Mouse (Mus musculus): ENCODE data around the gene Syne3.

Syne3 gene

DNA sequence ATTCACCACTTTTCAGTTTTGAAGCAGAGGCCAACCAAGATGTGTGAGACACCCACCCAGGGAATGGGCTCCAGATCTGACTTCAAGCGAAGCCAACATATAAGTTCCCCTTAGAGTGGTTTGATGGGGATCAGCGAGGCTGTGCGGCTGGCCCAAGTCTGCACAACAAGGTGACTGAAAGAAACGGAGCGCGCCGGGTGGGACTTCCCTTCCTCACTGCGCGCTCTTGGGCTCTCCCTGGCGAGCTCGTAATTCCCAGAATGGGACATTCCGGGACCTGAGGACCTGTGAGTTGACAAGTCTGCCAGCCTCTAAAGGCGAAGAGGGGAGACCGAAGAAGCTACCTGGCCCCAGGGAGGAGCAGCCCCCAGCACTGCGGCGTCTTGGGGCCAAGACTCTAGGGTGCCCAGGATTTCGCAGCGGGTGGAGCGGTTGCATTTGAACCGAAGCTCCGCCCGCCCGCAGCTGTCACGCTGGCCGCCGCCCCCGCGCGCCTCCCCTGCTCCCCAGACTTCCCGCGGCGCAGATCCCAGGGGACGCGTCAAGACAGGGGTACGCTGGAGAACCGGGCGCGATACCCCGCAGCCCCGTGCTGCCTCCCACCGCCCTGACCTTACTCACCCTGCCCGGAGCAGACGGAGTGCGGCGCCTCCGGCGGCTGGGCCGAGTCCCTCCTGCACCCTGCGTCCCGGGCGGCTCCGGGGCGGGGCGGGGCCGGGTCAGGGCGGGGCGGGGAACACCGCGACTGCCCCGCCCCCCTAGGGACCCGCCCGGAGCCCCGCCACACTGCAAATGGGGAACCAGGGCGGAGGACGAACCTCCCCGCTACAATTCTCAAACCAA is at the start of gene Syne3:
TSS of gene Syne3 (minus strand) at position 440 of the 843 bp plus-strand sequence.
- DNase-seq, result no peak

DNA sequence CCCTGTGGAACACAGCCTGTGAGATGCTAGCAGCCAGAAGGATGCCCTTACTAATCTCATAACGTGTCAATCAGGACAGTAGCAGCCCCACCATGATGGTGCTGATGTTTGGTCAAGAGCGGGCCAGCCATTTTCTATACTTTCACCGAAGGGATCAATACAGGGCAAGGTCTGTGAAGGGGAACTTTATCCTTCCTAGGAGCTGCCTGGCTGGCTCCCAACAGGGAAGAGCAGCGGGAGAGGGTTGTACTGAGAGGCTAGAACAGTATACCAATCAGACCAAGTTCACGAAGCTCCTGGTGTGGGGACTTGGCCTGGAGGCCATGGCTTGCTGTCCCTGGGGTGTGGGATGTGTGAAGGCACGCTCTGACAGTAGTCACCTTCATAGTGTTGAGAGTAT is 45.7 kb upstream of the Syne3 start:
- DNase-seq, result no peak

DNA sequence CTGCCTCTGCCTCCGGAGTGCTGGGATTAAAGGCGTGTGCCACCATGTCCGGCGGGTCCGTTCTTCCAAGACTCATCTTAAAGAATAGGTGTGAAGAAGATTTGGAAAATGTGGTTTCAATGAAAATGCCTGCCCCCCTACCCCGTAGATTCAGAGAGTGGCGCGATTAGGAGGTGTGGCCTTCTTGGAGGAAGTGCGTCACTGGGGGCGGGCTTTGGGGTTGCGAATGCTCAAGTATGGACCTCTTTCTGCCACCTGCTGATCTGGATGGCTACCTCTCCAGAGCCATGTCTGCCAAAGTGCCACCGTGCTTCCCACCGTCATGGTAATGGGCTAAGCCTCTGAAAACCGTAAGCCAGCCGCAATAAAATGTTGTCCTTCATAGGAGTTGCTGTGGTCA is 44.4 kb upstream of the Syne3 start:
- DNase-seq, result no peak

DNA sequence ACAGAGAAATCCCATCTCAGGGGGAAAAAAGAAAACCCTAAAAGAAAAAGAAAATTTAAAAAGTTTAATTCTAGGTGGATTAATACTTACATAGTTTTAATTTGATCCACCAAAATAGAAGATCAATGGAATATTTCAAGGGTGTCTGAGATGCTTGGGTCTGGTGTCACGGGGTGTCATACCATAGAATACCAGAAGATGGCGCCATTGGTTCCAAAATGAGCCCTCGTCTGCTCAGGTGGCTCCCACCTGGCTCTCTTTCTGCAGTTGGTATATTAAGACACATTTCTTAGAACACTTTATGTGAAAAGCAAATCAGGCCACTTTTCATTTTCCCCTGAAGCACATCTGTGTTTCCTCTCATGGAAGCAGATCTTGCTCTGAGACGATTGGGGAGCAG is 41.3 kb upstream of the Syne3 start:
- peak; percentile 70 for DNase-seq

DNA sequence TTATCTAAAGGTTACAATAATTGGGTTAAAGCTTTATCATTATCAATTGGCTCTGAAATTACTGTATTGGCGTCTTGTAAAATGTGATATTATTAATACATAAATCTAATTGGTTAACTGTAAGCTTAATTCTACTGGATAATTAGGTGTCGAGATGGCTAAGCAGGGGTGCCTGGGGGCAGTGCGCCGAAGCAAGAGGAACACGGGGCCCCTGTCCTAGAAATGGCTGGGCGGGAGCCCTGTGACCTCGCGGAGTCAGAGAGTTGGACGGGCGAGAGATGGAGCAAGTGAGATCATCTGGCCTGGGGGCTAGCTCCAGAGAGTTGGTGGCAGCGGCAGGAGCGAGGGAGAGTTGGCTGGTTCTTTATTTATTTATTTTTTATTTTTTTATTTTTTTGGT is 40.2 kb upstream of the Syne3 start:
- no peak for DNase-seq

DNA sequence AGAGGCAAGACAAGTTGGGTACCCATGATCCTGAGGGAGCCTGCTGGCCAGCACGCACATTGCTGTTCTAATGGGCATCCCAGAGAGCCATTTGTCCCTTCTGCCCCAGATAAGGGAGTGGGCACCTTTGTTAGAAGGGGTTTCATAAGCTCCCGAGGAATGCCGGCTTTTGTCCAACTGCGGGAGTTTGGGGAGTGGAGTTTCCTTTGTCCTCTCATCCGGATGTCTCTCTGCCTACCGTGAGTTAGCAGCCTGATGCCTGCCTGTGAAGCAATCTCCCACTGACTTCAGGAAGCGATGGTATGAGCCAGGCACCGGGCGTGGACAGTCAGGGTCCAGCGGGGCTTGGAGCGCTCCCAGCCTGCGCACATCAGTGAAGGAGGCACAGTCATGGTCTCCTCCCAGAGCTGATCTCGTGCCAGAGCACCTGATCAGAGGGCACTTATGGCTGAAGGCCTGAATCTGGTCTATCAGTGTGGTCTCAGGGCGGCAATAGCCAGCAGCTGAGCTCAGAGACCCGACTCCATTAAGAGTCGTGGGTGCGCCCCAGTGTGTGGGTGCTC is 38.8 kb upstream of the Syne3 start:
- no peak for DNase-seq

DNA sequence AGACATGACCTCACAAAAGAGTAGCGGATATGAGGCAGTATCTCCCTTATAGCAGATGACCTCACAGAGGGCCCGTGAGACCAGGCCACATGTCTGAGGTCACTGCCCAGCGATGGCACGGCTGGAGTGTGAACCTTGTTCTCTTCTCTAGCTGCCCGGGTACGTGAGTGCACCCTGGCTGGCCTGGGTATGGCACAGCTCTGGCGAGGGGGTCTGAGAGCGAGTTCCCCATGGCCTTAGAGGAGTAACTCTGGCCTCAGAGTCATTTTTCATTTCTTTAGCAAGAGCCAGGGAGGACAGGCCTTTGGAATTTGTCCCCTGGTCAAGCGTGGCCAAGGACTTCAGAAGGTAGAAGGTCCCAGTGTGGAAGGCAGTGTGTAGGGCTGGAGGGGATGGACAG is 35.2 kb upstream of the Syne3 start:
- no peak for DNase-seq

DNA sequence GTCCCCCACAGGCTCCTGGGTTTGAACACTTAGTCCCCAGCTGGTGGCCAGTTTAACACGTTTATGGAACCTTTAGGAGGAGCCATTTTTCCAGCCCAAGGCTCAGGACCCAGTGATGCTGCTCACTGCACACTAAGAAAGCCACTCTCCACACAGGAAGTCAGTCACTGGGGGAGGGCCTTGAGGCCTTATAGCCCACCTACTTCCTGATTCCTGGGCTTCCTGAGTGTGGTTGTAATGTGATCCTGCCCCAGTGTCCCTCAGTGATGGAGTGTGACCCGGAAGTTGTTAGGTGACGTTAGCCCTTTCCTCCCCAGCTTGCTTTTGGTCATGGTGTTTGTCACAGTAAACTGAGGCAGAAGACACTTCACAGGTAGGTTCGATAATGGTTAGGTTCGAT is 33.5 kb upstream of the Syne3 start:
- no peak for DNase-seq

DNA sequence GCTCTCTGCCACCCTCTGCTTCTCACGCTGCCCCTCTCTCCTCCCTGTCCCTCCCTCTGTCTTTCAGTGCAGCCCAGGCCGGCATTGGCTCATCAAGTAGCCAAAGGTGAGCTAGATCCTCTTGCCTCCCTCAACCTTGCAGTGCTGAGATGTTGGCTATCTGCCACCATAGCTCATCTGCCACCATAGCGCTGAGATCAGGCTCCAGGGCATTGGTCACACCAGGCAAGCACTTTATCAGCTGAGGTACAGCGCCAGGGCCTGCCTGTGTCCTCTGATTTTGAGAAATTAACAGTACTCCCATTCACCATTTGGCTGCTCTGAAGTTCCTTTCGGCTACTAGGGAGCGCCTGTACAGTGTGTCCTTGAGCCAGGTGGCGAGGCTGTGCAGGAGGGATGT is 31.3 kb upstream of the Syne3 start:
- DNase-seq, result no peak

DNA sequence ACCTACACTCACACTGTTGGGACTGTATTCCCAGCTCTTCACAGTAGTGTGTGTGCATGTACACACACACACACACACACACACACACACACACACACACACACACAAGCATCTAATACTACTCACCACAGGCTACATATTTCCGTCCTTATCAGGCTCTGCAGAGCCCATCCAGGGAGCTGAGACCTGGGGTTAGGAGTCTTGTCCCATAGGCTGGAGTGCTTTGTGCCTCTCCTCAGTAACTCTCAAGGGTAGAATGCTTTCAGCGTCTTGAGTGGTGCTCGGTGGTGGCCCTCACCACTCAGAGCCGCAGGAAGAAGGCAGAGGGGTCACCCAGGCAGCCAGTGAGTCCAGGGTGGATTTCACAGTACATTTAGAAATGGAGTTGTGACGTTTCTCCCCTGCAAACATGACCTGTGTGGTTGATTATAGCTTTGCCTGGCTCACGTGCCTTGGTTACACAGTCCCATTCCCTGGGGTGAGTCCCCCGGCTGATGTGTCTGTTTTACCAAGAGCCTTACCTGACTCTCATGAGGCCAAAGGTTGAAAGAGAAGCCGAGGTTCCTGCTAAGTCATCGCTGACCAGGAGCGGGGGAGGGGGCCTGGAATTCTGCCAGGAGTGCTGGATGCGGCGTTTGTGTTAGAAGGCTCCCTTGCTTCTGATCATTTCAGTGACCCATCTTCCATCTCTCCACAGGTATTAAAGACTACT is 30.1 kb upstream of the Syne3 start:
- no peak for DNase-seq

DNA sequence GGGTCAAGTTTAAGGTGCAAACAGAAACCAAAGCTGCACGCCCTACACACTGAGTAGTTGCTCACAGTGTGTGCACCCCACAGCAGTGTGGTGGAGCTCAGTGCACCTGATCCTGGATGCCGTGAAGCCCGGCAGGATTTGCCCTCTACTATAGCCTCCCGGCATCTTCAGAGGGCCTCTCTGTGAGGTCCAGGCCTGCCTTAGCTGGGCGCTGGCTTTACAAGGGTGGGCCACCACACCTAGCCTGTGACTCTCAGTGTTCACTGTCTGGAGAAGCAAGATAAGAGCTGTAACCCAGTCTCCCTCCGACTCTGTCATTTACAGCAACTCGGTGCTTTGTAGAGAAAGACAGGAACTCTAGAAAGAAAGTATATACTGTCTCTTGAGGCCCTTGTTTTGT is 29.3 kb upstream of the Syne3 start:
- no peak for DNase-seq

DNA sequence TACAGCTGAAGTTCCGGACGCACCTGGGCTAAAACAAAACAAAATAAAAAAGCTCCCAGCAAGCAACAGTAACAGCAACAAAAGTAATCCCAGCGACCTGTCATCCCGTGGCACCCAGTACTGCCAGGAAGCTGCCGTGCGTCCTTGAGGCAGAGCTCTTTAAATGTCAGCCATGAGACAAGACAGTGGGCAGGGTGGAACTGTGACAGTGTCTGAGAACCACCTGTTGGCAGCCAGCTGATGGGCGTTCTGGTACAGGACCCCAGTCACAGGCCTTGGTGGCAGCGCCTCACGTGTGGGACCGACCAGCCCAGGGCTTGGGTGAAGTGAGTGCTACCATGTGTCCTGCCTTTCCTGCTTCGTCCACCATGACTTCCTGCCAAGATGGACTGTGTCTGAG is 28.6 kb upstream of the Syne3 start:
- DNase-seq, result no peak

DNA sequence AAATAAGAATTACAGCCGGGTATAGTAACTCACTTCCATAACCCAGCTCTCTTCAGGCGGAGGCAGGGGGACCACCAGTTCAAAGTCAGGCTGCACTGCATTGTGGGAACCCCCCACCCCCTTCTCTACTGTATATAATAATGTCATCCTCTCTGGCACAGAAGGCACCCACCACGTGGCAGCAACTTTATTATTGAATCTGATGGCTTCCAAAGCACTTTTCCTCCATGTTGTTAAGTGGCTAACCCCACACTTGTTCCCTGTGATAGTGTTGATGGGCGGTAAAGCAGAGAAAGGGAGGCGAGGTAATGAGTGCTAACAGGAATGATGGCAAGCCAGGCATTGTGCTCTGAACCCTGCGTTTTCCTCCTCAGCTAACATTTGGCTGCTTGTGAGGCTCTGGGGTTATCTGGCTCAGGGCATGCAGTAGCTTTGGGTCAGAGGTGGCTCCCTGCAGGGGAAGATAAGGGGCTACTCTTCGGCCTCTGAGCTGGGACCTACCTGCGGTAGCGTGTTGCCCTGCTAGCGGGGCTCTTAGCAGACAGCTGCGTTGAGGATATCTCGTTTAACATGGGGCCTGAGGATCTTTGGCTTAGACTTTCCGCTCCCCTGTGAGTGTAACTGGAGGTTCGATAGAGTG is 24.6 kb upstream of the Syne3 start:
- no peak for DNase-seq

DNA sequence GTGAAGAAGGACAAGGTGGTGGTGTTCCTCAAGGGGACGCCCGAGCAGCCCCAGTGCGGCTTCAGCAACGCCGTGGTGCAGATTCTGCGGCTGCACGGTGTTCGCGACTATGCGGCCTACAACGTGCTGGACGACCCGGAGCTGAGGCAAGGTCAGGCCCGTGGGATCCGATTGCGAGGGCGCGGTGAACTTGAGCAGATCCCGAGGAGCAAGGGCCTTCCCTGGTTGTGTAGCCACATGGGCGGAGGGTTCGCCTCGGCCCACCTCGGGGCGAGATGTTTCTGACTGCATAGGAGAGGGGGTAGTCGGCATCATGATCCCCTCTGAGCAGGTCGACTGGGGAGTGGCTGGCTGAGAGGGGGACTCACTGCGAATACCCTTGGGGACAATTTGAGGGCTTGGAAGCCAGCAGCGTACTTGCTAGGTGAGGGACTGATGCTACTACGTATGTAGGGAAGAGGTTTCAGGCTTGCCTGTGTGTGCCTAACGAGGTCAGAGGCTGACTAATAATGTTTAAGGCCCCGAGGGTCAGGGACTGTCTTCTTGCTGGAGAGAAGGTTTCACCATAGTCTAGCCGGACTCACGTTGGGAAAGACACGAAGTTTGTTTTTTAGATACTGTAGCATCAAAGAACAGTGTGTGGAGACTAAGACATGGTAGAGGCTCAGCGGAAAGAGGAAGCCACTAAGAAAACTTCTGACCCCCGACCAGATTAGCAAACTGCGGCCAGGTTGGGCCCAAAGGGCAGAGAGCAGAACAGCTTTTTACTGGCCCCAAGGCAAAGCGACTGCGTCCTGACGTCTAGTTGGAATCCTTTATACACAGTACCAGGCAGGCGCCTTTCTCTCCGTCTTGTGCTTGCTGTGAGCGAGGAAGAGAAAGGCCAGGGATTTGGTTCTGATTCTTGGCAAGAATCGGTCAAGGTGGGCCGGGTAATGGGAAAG is 23.5 kb upstream of the Syne3 start:
- DNase-seq, result peak; percentile 68

DNA sequence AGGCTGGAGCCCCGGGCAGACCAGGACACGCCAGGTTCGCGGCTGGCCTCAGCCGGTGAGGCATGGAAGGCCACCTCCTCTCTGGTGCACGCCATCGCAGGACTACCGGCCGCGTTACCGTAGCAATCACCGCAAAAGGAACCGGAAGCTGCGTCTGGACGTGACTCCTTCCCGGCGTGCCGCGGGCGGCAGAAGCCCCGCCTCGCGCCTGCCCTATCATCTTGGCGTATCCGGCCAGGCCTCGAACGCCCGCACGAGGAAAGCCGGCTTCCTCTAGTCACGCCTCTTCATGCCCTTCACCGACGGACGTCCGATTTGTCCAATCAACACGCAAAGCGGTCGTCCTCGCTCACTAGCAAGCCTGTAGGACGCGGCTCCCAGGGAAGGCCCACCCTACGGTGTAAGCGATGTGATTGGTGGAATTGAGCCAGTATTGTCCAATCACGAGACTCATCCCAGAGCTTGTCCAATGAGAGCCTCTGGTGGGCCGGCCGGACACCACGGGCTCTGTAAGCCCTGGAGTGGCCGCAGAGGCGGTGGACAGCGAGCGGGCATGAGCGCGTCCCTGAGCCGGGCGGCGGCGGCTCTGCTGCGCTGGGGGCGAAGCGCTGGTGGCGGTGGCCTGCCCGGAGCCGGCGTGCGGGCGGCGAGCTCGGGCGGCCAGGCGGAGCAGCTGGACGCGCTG is 22.7 kb upstream of the Syne3 start, which contains the start of gene Glrx5:
TSS of gene Glrx5 (plus strand) at position 542 of the 685 bp plus-strand sequence.
- DNase-seq, result peak; percentile 100

DNA sequence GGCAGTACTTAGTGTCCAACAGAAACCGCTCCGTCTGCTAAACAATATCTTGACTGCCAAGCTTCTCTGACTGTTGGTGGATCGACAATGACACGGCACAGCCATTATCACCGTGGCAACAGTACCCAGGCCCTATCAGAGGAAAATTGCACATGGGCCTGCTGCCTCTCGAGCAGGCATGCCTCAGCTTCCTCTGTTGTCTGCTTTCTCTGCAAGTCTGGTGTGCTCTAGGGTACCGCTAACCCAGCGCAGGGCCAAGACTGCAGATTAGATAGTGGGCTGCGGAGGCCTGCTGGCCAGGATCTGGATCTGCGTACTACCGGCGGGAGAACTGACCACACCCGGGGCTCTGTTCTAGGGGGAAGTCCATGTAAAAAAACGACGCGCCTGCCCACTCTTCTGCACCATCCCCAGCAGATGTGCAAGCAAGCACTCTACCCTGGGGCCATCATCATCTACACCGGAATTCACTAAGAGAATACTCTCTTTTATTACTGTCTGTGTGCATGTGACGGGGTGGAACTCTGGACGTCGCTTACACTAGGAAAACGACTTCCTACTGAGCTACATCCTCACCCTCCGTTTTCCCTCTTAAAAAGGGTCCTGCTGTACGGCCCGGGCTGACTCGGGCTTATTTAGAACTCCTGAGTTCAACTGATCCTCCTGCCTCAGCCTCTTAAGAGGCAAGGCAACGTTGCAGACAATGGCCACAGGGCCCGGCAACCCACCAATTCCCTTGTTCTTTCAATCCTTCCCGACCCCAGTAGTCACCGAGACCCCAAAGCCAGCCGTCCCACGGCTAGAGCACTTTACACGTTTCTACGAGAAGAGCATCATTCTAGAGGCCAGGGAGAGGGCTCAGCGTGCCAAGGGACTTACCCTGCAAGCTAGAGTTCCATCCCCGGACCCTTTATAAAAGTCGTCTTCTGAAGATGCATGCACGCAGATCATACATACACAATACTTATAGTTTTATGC is 21.8 kb upstream of the Syne3 start:
- DNase-seq, result peak; percentile 61

DNA sequence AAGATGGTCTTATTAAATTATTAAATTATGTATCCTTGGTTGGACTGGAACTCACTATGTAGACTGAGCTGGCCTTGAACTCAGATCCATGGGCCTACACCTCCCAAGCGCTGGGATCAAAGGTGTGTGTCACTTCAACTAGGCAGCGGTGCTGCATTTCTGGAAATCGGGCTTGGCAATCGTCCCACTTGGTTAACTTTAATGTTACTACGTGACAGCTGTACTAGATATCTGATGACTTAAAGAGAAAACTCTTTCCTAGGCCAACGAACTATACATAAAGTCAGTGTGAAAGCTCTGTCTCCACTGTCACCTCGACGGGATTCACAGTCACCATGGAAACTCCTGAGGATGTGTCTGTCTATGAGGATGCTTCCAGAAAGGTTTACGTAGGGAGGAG is 20.3 kb upstream of the Syne3 start:
- DNase-seq, result no peak

DNA sequence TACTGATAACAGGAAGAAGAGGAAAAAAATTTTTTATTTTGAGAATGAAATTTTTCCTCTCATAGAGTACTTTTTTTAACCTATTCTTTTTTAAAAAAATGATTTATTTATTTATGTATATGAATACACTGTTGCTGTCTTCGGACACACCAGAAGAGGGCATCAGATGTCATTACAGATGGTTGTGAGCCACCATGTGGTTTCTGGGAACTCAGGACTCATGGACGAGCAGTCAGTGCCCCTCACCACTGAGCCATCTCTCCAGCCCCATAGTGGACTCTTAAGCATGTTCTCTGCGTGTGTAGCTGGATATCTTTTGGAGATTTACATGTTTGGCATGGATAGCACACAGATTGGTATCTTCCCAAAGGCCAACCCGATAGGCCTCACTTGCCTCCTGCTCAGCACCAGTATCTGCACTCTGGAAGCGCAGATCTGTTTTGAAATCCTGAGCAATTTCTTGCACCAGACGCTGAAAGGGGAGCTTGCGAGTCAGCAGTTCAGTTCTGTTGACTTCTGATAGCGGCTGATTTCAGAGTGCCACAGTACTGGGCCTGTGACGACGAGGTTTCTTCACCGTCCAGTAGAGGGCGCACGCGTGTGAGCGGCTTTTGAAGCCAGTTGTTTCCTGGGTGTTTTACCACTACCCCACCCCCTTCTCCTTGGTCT is 17.8 kb upstream of the Syne3 start:
- peak; percentile 33 for DNase-seq

DNA sequence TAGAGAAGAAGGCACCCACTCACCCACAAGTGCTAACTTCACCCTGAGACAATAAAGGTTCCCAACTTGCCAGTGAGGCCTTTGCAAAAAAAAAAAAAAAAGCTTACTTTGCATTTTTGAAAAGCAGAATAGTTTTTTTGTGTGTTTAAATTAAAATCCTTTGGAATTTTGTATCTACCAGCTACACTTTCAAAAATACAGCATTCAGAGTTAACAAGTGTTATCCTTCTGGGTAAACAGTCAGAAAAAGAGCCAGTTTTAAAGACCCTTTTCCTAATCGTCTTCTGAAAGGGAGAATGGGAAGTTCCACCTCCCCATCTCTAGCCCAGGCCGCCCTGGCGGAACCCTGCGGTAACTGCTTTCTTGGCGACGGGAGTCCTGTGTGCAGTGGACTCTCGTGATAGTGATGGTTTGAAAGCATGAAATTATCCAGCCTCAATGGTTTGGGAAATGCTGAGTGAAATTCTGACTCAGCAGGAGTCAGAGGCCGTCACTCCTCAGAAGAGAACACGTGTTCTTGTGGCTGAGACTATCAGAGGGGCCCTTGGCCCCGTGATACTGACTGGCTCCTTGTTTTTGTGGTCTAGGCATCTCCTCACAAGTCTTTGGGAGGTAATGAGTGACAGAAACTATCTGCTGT is 16.5 kb upstream of the Syne3 start:
- no peak for DNase-seq

All from cerebellum, adult 9-10 months (tissue).